Mouse (Mus musculus) CH12.LX (cell line): ENCODE data around the gene Utp11. TPM values are rescaled to one million over a fixed set of nuclear protein-coding genes. Genes with fewer than 3 reads are reported as not detected.
A peak's percentile ranks its signal among the peaks of the same experiment; 100 is the strongest.

Experiments
- DNase-seq: peaks from one replicate; pipeline ENCODE4 v3.0.0-alpha.2; 2013; ENCODE audit errors: extremely low read depth
- H3K27ac ChIP-seq: 2 replicates; pipeline ENCODE4 v1.5.1; 2012; ENCODE audit warnings: low read depth, mild to moderate bottlenecking, control low read depth, moderate library complexity; ENCODE audit not compliant: insufficient read depth
- H3K27me3 ChIP-seq: replicated peaks from 2 replicates; pipeline ENCODE3; 2012; ENCODE audit warnings: inconsistent platforms
- H3K36me3 ChIP-seq, 2 experiments: replicated peaks in 1 of 2; 2 replicates each; pipeline versions ENCODE3 to v1.6.1; 2012; ENCODE audit warnings: inconsistent platforms in 1 of 2, low read length in 1 of 2, mild to moderate bottlenecking in 1 of 2, mixed read lengths in 1 of 2, moderate library complexity in 1 of 2; ENCODE audit not compliant: control insufficient read depth in 1 of 2, insufficient read depth in 1 of 2
- H3K4me1 ChIP-seq, 2 experiments: 2 replicates each; pipeline ENCODE4 v1.6.1; 2012; ENCODE audit warnings: inconsistent platforms in 1 of 2, moderate library complexity in 1 of 2; ENCODE audit not compliant: insufficient read depth in 2 of 2, control insufficient read depth in 1 of 2
- H3K4me2 ChIP-seq: 2 replicates; pipeline ENCODE4 v1.6.1; 2012; ENCODE audit warnings: low read depth, mild to moderate bottlenecking, control low read depth; ENCODE audit not compliant: poor library complexity, insufficient read depth, severe bottlenecking
- H3K4me3 ChIP-seq, 3 experiments: fragments of 150-350 bp in 1 of 3; sonication (generic) in 1 of 3; replicated peaks in 1 of 3; 2 replicates each; pipeline versions ENCODE3 to v1.5.1; 2011 to 2012; ENCODE audit warnings: low read depth in 2 of 3, low read length in 2 of 3, mild to moderate bottlenecking in 2 of 3, moderate library complexity in 2 of 3, control low read depth in 1 of 3, improper control_type of control experiment in 1 of 3, inconsistent platforms in 1 of 3, mixed read lengths in 1 of 3; ENCODE audit not compliant: poor library complexity in 1 of 3
- H3K79me2 ChIP-seq: replicated peaks from 2 replicates; pipeline ENCODE4 v1.6.1; 2012; ENCODE audit warnings: mild to moderate bottlenecking, moderate library complexity; ENCODE audit not compliant: control insufficient read depth, poor library complexity, insufficient read depth, severe bottlenecking; ENCODE audit errors: extremely low read depth
- H3K9ac ChIP-seq: 2 replicates; pipeline ENCODE4 v1.6.1; 2012; ENCODE audit warnings: low read depth, mild to moderate bottlenecking, control low read depth, moderate library complexity; ENCODE audit not compliant: insufficient read depth
- H3K9me3 ChIP-seq: replicated peaks from 2 replicates; pipeline ENCODE3; 2012; ENCODE audit warnings: low read length, inconsistent platforms, mixed read lengths
- CHD2 ChIP-seq: IDR thresholded peaks from 2 replicates; pipeline ENCODE4 v1.6.1; 2011; ENCODE audit warnings: low read length, improper control_type of control experiment
- ELF1 ChIP-seq: IDR thresholded peaks from 2 replicates; pipeline ENCODE4 v1.6.1; 2014; ENCODE audit warnings: low read depth, mild to moderate bottlenecking, inconsistent platforms, low read length, improper control_type of control experiment
- ETS1 ChIP-seq: conservative IDR thresholded peaks from 2 replicates; pipeline ENCODE4 v1.6.1; 2012; ENCODE audit warnings: low read depth, mild to moderate bottlenecking, inconsistent platforms, low read length, improper control_type of control experiment, moderate library complexity
- HCFC1 ChIP-seq: IDR thresholded peaks from 2 replicates; pipeline ENCODE4 v1.6.1; 2012; ENCODE audit warnings: low read depth, mild to moderate bottlenecking, inconsistent platforms, low read length, improper control_type of control experiment
- IRF4 ChIP-seq: IDR thresholded peaks from 2 replicates; pipeline ENCODE4 v1.6.1; 2014; ENCODE audit warnings: low read depth, mild to moderate bottlenecking, inconsistent platforms, low read length, improper control_type of control experiment
- MAFK ChIP-seq: IDR thresholded peaks from 2 replicates; pipeline ENCODE4 v1.6.1; 2011; ENCODE audit warnings: low read length, improper control_type of control experiment; ENCODE audit not compliant: insufficient replicate concordance
- MAZ ChIP-seq: IDR thresholded peaks from 2 replicates; pipeline ENCODE4 v1.6.1; 2012; ENCODE audit warnings: low read depth, mild to moderate bottlenecking, inconsistent platforms, low read length, improper control_type of control experiment, moderate library complexity
- MEF2A ChIP-seq: IDR thresholded peaks from 2 replicates; pipeline ENCODE4 v1.6.1; 2014; ENCODE audit warnings: low read depth, mild to moderate bottlenecking, inconsistent platforms, low read length, improper control_type of control experiment, borderline replicate concordance
- MXI1 ChIP-seq: IDR thresholded peaks from 2 replicates; pipeline ENCODE4 v1.6.1; 2011; ENCODE audit warnings: mild to moderate bottlenecking, low read depth, low read length, improper control_type of control experiment
- MYC ChIP-seq: IDR thresholded peaks from 2 replicates; pipeline ENCODE4 v1.6.1; 2011; ENCODE audit warnings: low read depth, mild to moderate bottlenecking, improper control_type of control experiment, low read length
- SIN3A ChIP-seq: IDR thresholded peaks from 2 replicates; pipeline ENCODE4 v1.6.1; 2012; ENCODE audit warnings: low read length, improper control_type of control experiment, inconsistent platforms
- ZNF384 ChIP-seq: IDR thresholded peaks from 2 replicates; pipeline ENCODE4 v1.6.1; 2012; ENCODE audit warnings: low read depth, low read length, improper control_type of control experiment, inconsistent platforms
- dilution Hi-C: fragments of 300-500 bp; cut with MboI; formaldehyde crosslinking; loops from 2 replicates; pipeline ENCODE4 v1.14.3; 2020; ENCODE audit warnings: low sequenced_read_pairs; ENCODE audit not compliant: extremely low pct_unique_long_range_greater_than_20kb, extremely low pct_ligation_motif_present
- in situ Hi-C: fragments of 300-500 bp; cut with MboI; formaldehyde crosslinking; loops from 3 replicates; pipeline ENCODE4 v1.14.3; 2019; ENCODE audit warnings: low sequenced_read_pairs, low pct_ligation_motif_present, low pct_unique_long_range_greater_than_20kb, mixed read lengths
- polyA plus RNA-seq: library from polyadenylated mRNA; unstranded; fragments of >175 nt; gene quantifications from 2 replicates; pipeline ENCODE4 v1.2.1, GENCODE M21; 2012; ENCODE audit warnings: low read depth; ENCODE audit not compliant: insufficient read length
- total RNA-seq, 2 experiments: library from RNA; depleted of rRNA; stranded (reverse); fragments of 300-350 nt in 1 of 2; fragments of >200 nt in 1 of 2; gene quantifications; 2 replicates each; pipeline ENCODE4 v1.2.3; 2012 to 2014

Utp11 gene
- total and polyA plus RNA-seq, 3 experiments = 52.7 to 102 (median 78.1) TPM

- TF ChIP-seq MAFK = peak; percentile 80
- TF ChIP-seq ZNF384 = no peak
- no peak overlapping the region for H3K4me3 ChIP-seq
- peaks cover 41 to 72% of the 10 kb centered on the region in 2 experiments for H3K4me1 ChIP-seq
- no peak for DNase-seq
- H3K4me2 ChIP-seq = no peak overlapping the region
- dilution Hi-C loops = no loop called here
- H3K27me3 ChIP-seq = no peaks in the 10 kb centered on the region
- peaks cover 17 to 21% of the 10 kb centered on the region in 2 experiments for H3K36me3 ChIP-seq
- H3K79me2 ChIP-seq = peaks cover 19% of the 10 kb centered on the region
- no peaks in the 10 kb centered on the region for H3K9me3 ChIP-seq
- in situ Hi-C loops = loop anchor here (10.0 kb wide), 1 partner anchor 359 kb away; the partner anchor contains the start of genes Dnali1 and Snip1
- 0 out of 2 replicates have a peak overlapping the region, but pooled peaks have one; percentile 14 for H3K27ac ChIP-seq
- no peak overlapping the region for H3K9ac ChIP-seq
These were observed 12.4 kb upstream of the Utp11 start for GRCm38 (mm10) chr4:124705661-124706269.

- Histone ChIP-seq H3K27me3 (no peaks in the 10 kb centered on the region), H3K4me3 (peak overlapping the region in 2 of 3 experiments; percentile 3 to 19), H3K79me2 (peaks cover 19% of the 10 kb centered on the region), H3K4me2 (peak overlapping the region; percentile 69), H3K9ac (0 out of 2 replicates have a peak overlapping the region, but pooled peaks have one; percentile 6)
- TF ChIP-seq SIN3A (0 out of 2 replicates have a peak, but pooled peaks have one; percentile 26), HCFC1 (peak; percentile 14; the same call in 1 of the 2 replicates), MYC (no peak), MEF2A (0 out of 2 replicates have a peak, but pooled peaks have one; percentile 16), MXI1 (no peak), ELF1 (0 out of 2 replicates have a peak, but pooled peaks have one; percentile 29), ETS1 (peak; percentile 28; the same call in 1 of the 2 replicates), MAZ (0 out of 2 replicates have a peak, but pooled peaks have one; percentile 32), CHD2 (peak; percentile 54; the same call in 1 of the 2 replicates), IRF4 (peak; percentile 50)
- TF ChIP-seq, all 38 proteins: peak for 8
- no peaks in the 10 kb centered on the region for H3K9me3 ChIP-seq
- peaks cover 17 to 21% of the 10 kb centered on the region in 2 experiments for H3K36me3 ChIP-seq
- in situ Hi-C loops (loop anchor here (10.0 kb wide), 1 partner anchor 360 kb away; the partner anchor contains the start of genes Dnali1 and Snip1), dilution Hi-C loops (no loop called here)
- peak; percentile 66 for DNase-seq
- H3K4me1 ChIP-seq = peaks cover 41 to 68% of the 10 kb centered on the region in 2 experiments
- H3K27ac ChIP-seq = peak overlapping the region; percentile 61
These were observed 11.5 kb upstream of the Utp11 start for GRCm38 (mm10) chr4:124704797-124705474.
